Mouse (Mus musculus) heart, adult 2 months (tissue): ENCODE data around the gene Pus7l.

Experiments
- CTCF ChIP-seq: fragments of 200-600 bp; IDR thresholded peaks from 2 replicates; pipeline ENCODE4 v1.8.1; 2022; ENCODE audit warnings: antibody characterized with exemption, mild to moderate bottlenecking, moderate library complexity
- EP300 ChIP-seq: fragments of 200-500 bp; IDR thresholded peaks from 2 replicates; pipeline ENCODE4 v1.6.1; 2011; ENCODE audit warnings: low read depth, low read length, control low read depth; ENCODE audit not compliant: insufficient read depth

- TF ChIP-seq CTCF (no peak), EP300 (no peak)
Observed at GRCm38 (mm10) chr15:94568496-94569182, 25.3 kb upstream of the Pus7l start.
